Mouse (Mus musculus) small intestine, adult 2 months (tissue): ENCODE measurements at regions not wholly inside any gene's neighbourhood (a gene's known extent, or its start where the extent isn't known, plus 50 kb on each side); places are given as distances from the start of the nearest gene placed in this dataset.

ENCODE experiments used
- H3K27ac ChIP-seq: fragments of 200-500 bp; 2 replicates; pipeline ENCODE4 v1.5.1; 2012; ENCODE audit warnings: low read depth, low read length, control low read depth, inconsistent platforms; ENCODE audit not compliant: insufficient read depth
- H3K27me3 ChIP-seq: fragments of 200-500 bp; 2 replicates; pipeline ENCODE4 v1.6.1; 2012; ENCODE audit warnings: mild to moderate bottlenecking, moderate library complexity, low read length, inconsistent platforms; ENCODE audit not compliant: control insufficient read depth, insufficient read depth
- H3K36me3 ChIP-seq: fragments of 200-500 bp; 2 replicates; pipeline ENCODE4 v1.6.1; 2012; ENCODE audit warnings: mild to moderate bottlenecking, low read length, control low read depth, inconsistent platforms; ENCODE audit not compliant: control insufficient read depth, insufficient read depth
- H3K4me1 ChIP-seq: fragments of 200-500 bp; 2 replicates; pipeline ENCODE4 v1.6.1; 2012; ENCODE audit warnings: low read length, inconsistent platforms, mixed read lengths; ENCODE audit not compliant: control insufficient read depth, insufficient read depth, insufficient read length
- H3K4me3 ChIP-seq: fragments of 200-500 bp; 2 replicates; pipeline ENCODE4 v1.5.1; 2012; ENCODE audit warnings: low read depth, mild to moderate bottlenecking, control low read depth, inconsistent platforms, low read length, moderate library complexity
- CTCF ChIP-seq: fragments of 200-500 bp; IDR thresholded peaks from 2 replicates; pipeline ENCODE4 v1.5.1; 2012; ENCODE audit warnings: low read depth, mild to moderate bottlenecking, control low read depth, inconsistent platforms, low read length, moderate library complexity, mixed read lengths; ENCODE audit not compliant: insufficient replicate concordance, insufficient read length; ENCODE audit errors: extremely low read depth
- POLR2A ChIP-seq: fragments of 200-500 bp; IDR thresholded peaks from 2 replicates; pipeline ENCODE4 v1.6.1; 2012; ENCODE audit warnings: low read depth, mild to moderate bottlenecking, control low read depth, inconsistent platforms, low read length, moderate library complexity
- WGBS: fragments of 180-500 bp; shearing (Covaris S2); methylation state at CpG from one replicate; pipeline ENCODE4 v1.1.7; 2018; 5-methylcytosine and 5-hydroxymethylcytosine counted together

DNA sequence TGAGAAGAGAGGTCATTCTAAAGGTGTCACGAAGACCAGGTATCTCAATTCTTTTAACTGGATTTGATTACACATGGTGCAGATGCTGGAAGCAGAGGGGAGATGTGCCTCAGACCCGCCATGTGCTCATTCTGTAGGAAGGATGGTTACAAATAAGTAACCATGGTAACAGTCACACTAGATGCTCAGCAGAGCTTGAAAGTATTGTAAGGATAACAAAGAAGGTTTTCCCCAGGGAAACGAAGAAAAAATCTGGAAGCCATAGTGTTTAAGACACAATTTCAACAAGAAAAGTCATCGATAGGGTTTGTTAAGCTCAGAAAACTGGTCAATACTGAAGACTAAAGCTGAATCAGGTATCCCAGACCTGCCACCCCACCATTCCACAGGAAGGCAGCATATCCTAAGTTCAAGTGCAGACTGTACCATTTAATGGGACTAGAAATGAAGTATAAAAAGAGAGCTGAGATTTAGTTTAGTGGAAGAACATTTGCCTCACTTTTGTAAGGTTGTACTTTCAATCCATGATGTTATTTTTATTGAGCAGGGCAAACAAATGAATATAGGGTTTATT, 68.9 kb upstream of the Ankrd50 start:
- H3K4me3 ChIP-seq: no peak overlapping the region
- no peak for TF ChIP-seq CTCF
- no peak for TF ChIP-seq POLR2A

DNA sequence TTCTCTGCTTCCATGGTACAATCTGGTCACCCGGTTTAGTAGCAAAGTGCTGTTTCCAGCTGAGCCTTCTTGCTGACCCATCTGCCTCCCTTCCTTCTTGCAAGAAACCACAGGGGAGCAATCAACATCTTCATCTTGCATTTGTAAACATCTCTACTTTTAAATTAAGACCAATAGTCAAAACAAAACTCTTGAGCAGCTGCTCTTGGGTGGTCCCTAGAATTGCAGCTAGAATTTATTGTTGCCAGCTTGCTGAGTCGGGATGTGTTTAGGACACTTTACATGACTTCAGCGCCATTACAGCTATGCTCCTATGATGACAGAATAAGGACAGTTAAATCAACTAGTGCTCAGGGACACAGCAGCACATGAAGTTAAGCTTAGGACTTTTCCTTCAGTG, 62.4 kb upstream of the Ankrd50 start:
- TF ChIP-seq POLR2A (no peak), CTCF (no peak)
- no peaks in the 10 kb centered on the region for H3K27me3 ChIP-seq
- no peak overlapping the region for H3K27ac ChIP-seq
- 74% methylated on average over 3 of the region's 3 CpGs for WGBS
- peaks cover 5% of the 10 kb centered on the region; the same call in 1 of the 2 replicates for H3K4me1 ChIP-seq
- H3K4me3 ChIP-seq: no peak overlapping the region
- H3K36me3 ChIP-seq: no peaks in the 10 kb centered on the region

More for the DNA sequence above, 68.9 kb upstream of the Ankrd50 start:
- Histone ChIP-seq H3K4me1 (no peaks in the 10 kb centered on the region), H3K27ac (no peak overlapping the region), H3K36me3 (no peaks in the 10 kb centered on the region), H3K27me3 (no peaks in the 10 kb centered on the region)
- 85% methylated on average over 4 of the region's 4 CpGs for WGBS

DNA sequence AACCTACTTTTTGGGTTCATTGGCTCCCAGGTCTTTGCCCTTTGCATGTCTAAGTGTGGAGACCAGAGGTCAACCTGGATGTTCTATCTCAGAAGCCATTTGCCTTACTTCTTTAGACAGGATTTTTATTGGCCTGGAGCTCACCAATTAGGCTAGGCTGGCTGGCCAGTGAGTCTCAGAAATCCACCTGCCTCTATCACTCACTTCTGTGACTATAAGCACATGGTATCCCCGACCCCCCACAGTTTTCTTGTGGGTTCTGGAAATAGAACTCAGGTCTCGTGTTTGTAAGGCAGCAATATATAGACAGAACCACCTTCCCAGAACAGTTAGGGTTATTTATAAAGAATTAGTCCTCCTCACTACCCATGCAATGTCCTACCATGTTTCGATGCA, 60.9 kb upstream of the Ankrd50 start:
- no peak for TF ChIP-seq CTCF
- TF ChIP-seq POLR2A: no peak
- H3K27ac ChIP-seq: no peak overlapping the region
- H3K4me1 ChIP-seq: peaks cover 6% of the 10 kb centered on the region; the same call in 1 of the 2 replicates
- no peaks in the 10 kb centered on the region for H3K36me3 ChIP-seq
- WGBS: 83% methylated on average over 3 of the region's 3 CpGs
- no peaks in the 10 kb centered on the region for H3K27me3 ChIP-seq
- no peak overlapping the region for H3K4me3 ChIP-seq

DNA sequence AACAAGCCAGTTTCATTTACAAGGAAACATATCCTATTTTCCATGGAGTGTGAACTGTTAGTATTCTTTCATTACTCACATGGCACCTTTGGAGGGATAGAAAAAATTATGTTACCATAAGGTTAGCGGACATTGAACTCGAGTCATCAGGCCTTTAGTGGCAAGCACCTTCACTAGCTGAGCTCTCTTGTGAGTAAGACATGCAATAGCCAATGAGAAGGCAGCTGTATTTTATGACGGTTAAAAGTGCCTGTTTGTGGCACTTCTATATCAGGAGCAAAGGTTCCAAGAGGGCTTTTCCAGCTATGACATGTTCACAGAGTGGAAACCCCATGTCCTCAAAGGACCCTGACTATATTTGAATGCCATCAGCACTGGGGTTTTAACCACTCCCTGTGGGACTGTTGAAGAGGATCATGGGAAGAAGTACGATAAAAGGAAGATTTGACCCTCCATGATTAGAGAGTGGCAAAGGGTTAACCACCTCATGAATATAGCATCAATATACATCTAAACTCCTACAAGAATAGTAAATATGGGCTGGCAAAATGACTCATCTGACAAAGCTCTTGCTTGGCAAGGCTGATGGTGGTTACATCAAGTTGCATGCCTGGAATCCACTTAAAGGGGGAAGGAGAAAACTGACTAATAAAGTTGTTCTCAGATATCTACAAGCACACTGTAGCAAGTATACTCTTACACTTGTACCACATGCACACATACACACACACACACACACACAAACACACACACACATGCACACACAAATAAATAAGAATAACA, 60.3 kb upstream of the Ankrd50 start:
- no peaks in the 10 kb centered on the region for H3K27me3 ChIP-seq
- H3K36me3 ChIP-seq: no peaks in the 10 kb centered on the region
- H3K4me1 ChIP-seq: peaks cover 6% of the 10 kb centered on the region; the same call in 1 of the 2 replicates
- TF ChIP-seq POLR2A (no peak), CTCF (no peak)
- WGBS: 56% methylated on average over 4 of the region's 4 CpGs
- H3K27ac ChIP-seq: no peak overlapping the region
- H3K4me3 ChIP-seq: no peak overlapping the region

DNA sequence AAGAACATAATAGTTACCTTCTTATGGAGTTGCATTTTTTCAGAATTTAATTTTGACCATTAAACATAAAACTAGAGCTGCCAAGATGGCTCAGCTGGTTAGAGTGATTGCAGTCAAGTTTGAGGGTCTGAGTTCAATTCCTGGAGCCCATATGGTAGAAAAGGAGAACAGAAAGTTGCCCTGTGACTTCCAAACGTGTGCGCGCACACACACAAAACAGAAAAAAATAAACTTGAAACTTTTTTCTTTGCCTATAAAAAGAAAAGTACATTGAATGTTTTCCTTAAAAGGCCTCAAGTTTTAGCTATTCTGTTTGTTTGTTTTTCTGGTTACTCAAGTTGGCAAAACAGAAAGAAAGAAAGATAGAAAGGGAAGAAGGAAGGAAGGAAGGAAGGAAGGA, 59.2 kb upstream of the Ankrd50 start:
- peaks cover 6% of the 10 kb centered on the region; the same call in 1 of the 2 replicates for H3K4me1 ChIP-seq
- H3K27ac ChIP-seq: no peak overlapping the region
- 92% methylated on average over 3 of the region's 3 CpGs for WGBS
- no peak for TF ChIP-seq POLR2A
- TF ChIP-seq CTCF: no peak
- no peak overlapping the region for H3K4me3 ChIP-seq
- H3K36me3 ChIP-seq: no peaks in the 10 kb centered on the region
- no peaks in the 10 kb centered on the region for H3K27me3 ChIP-seq

DNA sequence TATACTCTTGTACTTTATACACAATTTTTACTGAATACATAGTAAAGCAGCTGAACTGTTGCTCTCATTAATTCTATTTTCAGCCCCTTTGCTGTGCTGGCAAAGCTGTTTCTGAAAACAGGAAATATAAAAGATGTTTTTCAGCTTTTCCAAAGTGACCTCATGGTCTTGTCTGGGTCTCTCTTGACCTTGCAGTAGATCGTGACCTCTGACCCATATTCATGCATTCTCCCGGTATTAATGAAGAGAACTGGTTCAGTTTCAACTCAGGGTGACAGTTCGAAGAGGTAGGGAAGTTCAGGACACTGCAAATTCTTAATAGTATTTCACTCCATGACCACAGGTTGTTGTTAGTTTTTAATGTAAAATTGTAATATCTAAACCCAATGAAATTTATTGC, 56.7 kb upstream of the Ankrd50 start:
- 81% methylated on average over 3 of the region's 3 CpGs for WGBS

DNA sequence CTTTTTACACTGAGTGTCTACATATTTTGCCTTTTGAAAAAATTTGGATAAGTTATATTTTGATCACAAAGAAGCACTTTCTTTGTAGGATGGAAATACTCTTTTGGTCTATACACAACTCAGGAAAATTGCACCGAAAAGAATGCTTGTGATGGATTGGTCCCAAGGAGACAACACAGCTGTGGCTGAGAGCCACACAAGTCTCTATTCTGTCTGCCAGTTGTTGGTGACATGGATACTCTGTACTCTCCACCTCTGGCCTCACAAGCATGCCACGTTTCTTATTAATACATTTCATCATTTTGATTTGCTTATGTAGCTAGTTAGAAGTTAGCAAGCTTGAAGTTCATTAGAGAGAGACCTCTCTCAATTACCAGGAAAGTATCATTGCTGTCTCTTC, 53.7 kb upstream of the Ankrd50 start:
- no peak for TF ChIP-seq POLR2A
- TF ChIP-seq CTCF: no peak
- Histone ChIP-seq H3K4me3 (no peak overlapping the region), H3K36me3 (no peaks in the 10 kb centered on the region), H3K27ac (no peak overlapping the region), H3K4me1 (0 out of 2 replicates have a peak, but pooled peaks cover 1% of the 10 kb centered on the region), H3K27me3 (no peaks in the 10 kb centered on the region)
- 70% methylated on average over 2 of the region's 2 CpGs for WGBS

More for the DNA sequence above, 56.7 kb upstream of the Ankrd50 start:
- TF ChIP-seq POLR2A: no peak
- no peak for TF ChIP-seq CTCF
- H3K27me3 ChIP-seq: no peaks in the 10 kb centered on the region
- no peak overlapping the region for H3K27ac ChIP-seq
- no peak overlapping the region for H3K4me3 ChIP-seq
- no peaks in the 10 kb centered on the region for H3K36me3 ChIP-seq
- H3K4me1 ChIP-seq: peaks cover 6% of the 10 kb centered on the region; the same call in 1 of the 2 replicates
